Mouse (Mus musculus): ENCODE results near the gene Wrnip1.
"Not testable (repeated sequence)": the region's sequence is repeated elsewhere in the genome, so short reads cannot be mapped to it uniquely, and the experiment has no call there.

The Wrnip1 gene

GRCm38 (mm10) chr13:32850668-32851404 lies 49.0 kb downstream of the Wrnip1 start, which contains the start of gene Serpinb1a:
Serpinb1a (minus strand) TSS chr13:32851185.
- no peak for DNase-seq (ENCODE audit: extremely low spot score, low spot score)

GRCm38 (mm10) chr13:32851967-32852366 lies 50.1 kb downstream of the Wrnip1 start:
- peak; percentile 31 for DNase-seq (ENCODE audit: extremely low spot score, low spot score)

- DNase-seq (ENCODE audit: extremely low spot score, low spot score) = no peak
These were observed 50.7 kb downstream of the Wrnip1 start for GRCm38 (mm10) chr13:32852539-32852938.

- DNase-seq (ENCODE audit: extremely low spot score, low spot score) = no peak
These were observed 51.2 kb downstream of the Wrnip1 start for GRCm38 (mm10) chr13:32853073-32853472.

GRCm38 (mm10) chr13:32860821-32861220 lies 59.0 kb downstream of the Wrnip1 start:
- no peak for DNase-seq (ENCODE audit: extremely low spot score, low spot score)

GRCm38 (mm10) chr13:32863456-32863855 lies 61.6 kb downstream of the Wrnip1 start:
- no peak for DNase-seq (ENCODE audit: extremely low spot score, low spot score)

- not testable (repeated sequence) for DNase-seq (ENCODE audit: extremely low spot score, low spot score)
These were observed 62.7 kb downstream of the Wrnip1 start for GRCm38 (mm10) chr13:32864529-32864928.

- DNase-seq (ENCODE audit: extremely low spot score, low spot score) = no peak
These were observed 63.8 kb downstream of the Wrnip1 start for GRCm38 (mm10) chr13:32865591-32865990.

GRCm38 (mm10) chr13:32866484-32866883 lies 64.6 kb downstream of the Wrnip1 start:
- DNase-seq (ENCODE audit: extremely low spot score, low spot score) = peak; percentile 63

GRCm38 (mm10) chr13:32867030-32867429 lies 65.2 kb downstream of the Wrnip1 start:
- no peak for DNase-seq (ENCODE audit: extremely low spot score, low spot score)

- DNase-seq (ENCODE audit: extremely low spot score, low spot score) = not testable (repeated sequence)
These were observed 66.4 kb downstream of the Wrnip1 start for GRCm38 (mm10) chr13:32868233-32868632.

- no peak for DNase-seq (ENCODE audit: extremely low spot score, low spot score)
These were observed 67.0 kb downstream of the Wrnip1 start for GRCm38 (mm10) chr13:32868843-32869242.

All from neural tube, embryonic 10.5 days (tissue).